Mouse (Mus musculus) limb, embryonic 11.5 days (tissue): ENCODE measurements around the gene Otulin. TPM values are rescaled to one million over a fixed set of nuclear protein-coding genes. Genes with fewer than 3 reads are reported as not detected.

Source experiments
- ATAC-seq: fragments of 200-750 bp; cut with Nextera tagmentation; 2 replicates; pipeline ENCODE4 v1.8.0; 2017; ENCODE audit warnings: low read depth; ENCODE audit not compliant: insufficient number of reproducible peaks, low FRiP score, low TSS enrichment
- DNase-seq: peaks from one replicate; pipeline ENCODE4 v3.0.0-alpha.2; 2015; ENCODE audit warnings: low spot score
- H3K27ac ChIP-seq: fragments of 300-500 bp; sonication (generic); replicated peaks from 2 replicates; pipeline ENCODE4 v1.5.1; 2014; ENCODE audit warnings: low read depth, mild to moderate bottlenecking, low read length
- H3K27me3 ChIP-seq: fragments of 300-500 bp; sonication (generic); 2 replicates; pipeline ENCODE4 v1.6.1; 2014; ENCODE audit warnings: mild to moderate bottlenecking, low read length, mixed read lengths; ENCODE audit not compliant: control insufficient read depth, insufficient read depth
- H3K36me3 ChIP-seq: fragments of 300-500 bp; sonication (generic); 2 replicates; pipeline ENCODE4 v1.6.1; 2014; ENCODE audit warnings: mild to moderate bottlenecking, low read length, moderate library complexity, mixed read lengths; ENCODE audit not compliant: control insufficient read depth, insufficient read depth
- H3K4me1 ChIP-seq: fragments of 300-500 bp; sonication (generic); 2 replicates; pipeline ENCODE4 v1.6.1; 2014; ENCODE audit warnings: low read length, mixed read lengths; ENCODE audit not compliant: control insufficient read depth, insufficient read depth
- H3K4me2 ChIP-seq: fragments of 300-500 bp; sonication (generic); 2 replicates; pipeline ENCODE4 v1.6.1; 2014; ENCODE audit warnings: low read depth, mild to moderate bottlenecking, moderate library complexity; ENCODE audit not compliant: severe bottlenecking
- H3K4me3 ChIP-seq: fragments of 300-500 bp; sonication (generic); 2 replicates; pipeline ENCODE4 v1.5.1; 2014; ENCODE audit warnings: low read depth, low read length
- H3K9ac ChIP-seq: fragments of 300-500 bp; sonication (generic); 2 replicates; pipeline ENCODE4 v1.6.1; 2014; ENCODE audit warnings: mild to moderate bottlenecking, low read length
- H3K9me3 ChIP-seq: fragments of 300-500 bp; sonication (generic); 2 replicates; pipeline ENCODE4 v1.6.1; 2016; ENCODE audit warnings: low read length; ENCODE audit not compliant: control insufficient read depth
- WGBS: fragments of 180-500 bp; shearing (Covaris S2); extraction: QIAGEN DNeasy Blood & Tissue Kit; methylation state at CpG from one replicate; pipeline ENCODE4 v1.1.7; 2014; 5-methylcytosine and 5-hydroxymethylcytosine counted together
- polyA plus RNA-seq: library from polyadenylated mRNA; unstranded; fragments of >200 nt; fragmentation: Nextera tagmentation; extraction: Ambion mirVana; gene quantifications from 2 replicates; pipeline ENCODE4 v1.2.1, GENCODE M21; 2014

Gene Otulin
- polyA plus RNA-seq, 1 experiment from 2014 or later, result 38.0 TPM

DNA sequence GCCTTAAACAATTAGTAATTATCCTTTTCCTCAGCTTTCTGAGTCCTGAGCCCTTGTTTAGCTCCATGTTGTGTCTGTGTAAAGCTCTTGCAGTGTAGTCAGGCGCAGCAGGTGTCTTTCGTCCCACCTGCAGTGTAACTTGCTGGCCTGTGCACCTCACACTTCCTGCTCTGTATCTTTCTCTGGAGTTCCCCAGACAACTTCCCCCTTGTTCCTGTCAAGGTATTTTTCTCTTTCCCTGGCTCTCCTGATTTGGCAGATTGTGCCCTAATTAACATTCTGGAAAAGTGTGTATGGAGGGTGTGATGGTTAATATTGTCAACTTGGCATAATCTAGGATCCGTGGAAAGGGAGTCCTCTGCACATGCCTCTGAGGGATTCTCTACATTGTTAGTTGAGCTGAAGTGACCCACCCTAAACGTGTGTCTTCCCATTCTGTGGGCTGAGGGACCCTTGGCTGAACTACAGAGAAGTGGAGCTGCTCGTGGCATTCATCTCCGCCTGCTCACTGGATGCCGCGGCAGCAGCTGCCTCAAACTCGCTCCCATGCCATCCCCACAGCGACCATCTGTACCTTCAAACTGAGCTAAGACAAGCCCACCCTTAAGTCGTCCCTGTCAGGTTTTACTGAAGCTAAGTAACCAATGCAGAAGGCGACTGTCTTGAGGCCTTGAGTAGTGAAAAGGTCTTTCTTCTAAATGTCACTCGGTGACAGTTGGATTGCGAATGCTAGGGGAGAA, 42.2 kb downstream of the Otulin start:
- H3K27me3 ChIP-seq, result no peaks in the 10 kb centered on the region
- DNase-seq (no peak), ATAC-seq (no peak)
- H3K4me1 ChIP-seq, result no peaks in the 10 kb centered on the region
- no peaks in the 10 kb centered on the region for H3K9me3 ChIP-seq
- WGBS, result 87% methylated on average over 14 of the region's 14 CpGs
- H3K4me2 ChIP-seq, result no peak overlapping the region
- no peak overlapping the region for H3K9ac ChIP-seq
- H3K36me3 ChIP-seq, result peaks cover 4% of the 10 kb centered on the region; the same call in 1 of the 2 replicates
- no peak overlapping the region for H3K4me3 ChIP-seq
- H3K27ac ChIP-seq, result no peak overlapping the region

DNA sequence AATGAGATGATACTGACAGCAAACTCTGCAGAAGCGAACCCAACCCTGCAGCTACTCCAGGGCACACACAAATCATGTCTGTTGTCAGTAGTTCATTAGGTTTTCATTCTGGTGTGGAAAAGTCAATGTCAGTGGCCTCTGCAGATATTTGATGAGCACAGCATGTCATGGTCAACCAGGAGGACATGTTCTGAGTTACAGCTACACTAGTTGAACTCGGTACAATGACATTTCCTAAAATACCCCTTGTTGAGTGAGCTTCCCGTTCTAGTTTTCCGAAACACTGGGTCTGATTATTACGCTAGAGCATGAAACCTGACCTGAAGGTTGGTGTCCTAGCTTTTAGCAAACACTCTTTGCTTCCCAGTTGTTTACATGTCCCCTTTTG, 44.4 kb downstream of the Otulin start:
- Histone ChIP-seq H3K4me1 (no peaks in the 10 kb centered on the region), H3K36me3 (peaks cover 4% of the 10 kb centered on the region; the same call in 1 of the 2 replicates), H3K4me3 (no peak overlapping the region), H3K9ac (no peak overlapping the region), H3K4me2 (no peak overlapping the region), H3K9me3 (no peaks in the 10 kb centered on the region), H3K27ac (no peak overlapping the region), H3K27me3 (no peaks in the 10 kb centered on the region)
- no peak for DNase-seq
- WGBS, result 87% methylated on average over 5 of the region's 5 CpGs
- ATAC-seq, result no peak

DNA sequence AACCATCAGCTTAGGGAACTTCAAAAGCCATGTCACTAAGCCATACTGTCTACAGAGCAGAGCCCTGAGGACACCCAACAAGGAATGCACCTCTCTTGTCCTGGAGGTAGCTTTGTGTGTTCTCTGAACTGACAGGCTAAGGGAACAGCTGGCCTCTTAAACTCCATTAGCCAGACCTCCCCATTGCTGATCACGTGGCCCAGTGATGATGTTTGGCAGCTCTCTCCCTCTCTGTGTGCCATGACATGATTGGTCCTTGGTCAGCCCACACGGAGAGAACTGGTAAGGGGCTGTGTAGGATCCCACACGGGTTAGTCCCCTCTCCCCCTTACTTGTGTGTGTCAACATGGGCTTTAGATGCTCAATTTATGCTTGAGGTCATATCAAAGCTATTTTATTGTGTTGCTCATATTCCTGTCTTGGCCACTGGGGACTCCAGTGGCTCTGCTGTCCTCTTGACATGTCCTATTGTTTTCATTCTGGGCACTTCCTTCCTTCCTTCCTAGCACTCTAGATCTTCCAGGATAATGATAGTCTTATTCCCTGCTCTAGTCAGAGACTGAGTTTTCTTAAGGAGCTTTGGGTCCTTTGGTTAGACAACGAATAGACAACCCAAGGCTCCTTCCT, 44.9 kb downstream of the Otulin start:
- Histone ChIP-seq H3K27me3 (no peaks in the 10 kb centered on the region), H3K9ac (no peak overlapping the region), H3K36me3 (peaks cover 2% of the 10 kb centered on the region; the same call in 1 of the 2 replicates), H3K9me3 (no peaks in the 10 kb centered on the region), H3K4me2 (no peak overlapping the region), H3K4me1 (no peaks in the 10 kb centered on the region), H3K27ac (no peak overlapping the region), H3K4me3 (no peak overlapping the region)
- ATAC-seq (no peak), DNase-seq (no peak)
- WGBS, result 76% methylated on average over 4 of the region's 4 CpGs

DNA sequence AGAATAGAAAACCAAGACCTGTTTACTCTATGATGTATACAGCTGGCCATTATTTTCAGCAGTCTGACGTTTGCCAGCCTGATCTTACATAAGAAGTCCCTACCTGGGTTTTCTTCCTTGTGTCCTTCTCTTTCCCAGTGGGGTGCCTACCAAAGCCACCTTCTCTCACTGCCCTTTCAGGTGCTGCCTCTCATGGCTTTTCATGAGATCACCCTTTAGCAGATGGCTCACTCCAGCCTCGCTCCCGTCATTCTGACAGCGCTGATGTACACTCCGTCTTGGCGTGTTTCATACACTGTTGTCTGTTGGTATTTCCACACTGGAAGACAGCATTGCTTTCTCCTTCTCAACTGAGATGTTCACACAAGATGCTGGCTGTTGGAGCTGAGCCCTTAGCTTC, 46.9 kb downstream of the Otulin start:
- no peak for DNase-seq
- H3K27me3 ChIP-seq, result no peaks in the 10 kb centered on the region
- no peaks in the 10 kb centered on the region for H3K9me3 ChIP-seq
- H3K27ac ChIP-seq, result no peak overlapping the region
- H3K4me1 ChIP-seq, result no peaks in the 10 kb centered on the region
- no peaks in the 10 kb centered on the region for H3K36me3 ChIP-seq
- no peak for ATAC-seq
- H3K4me2 ChIP-seq, result no peak overlapping the region
- WGBS, result 92% methylated on average over 6 of the region's 6 CpGs
- H3K9ac ChIP-seq, result no peak overlapping the region
- H3K4me3 ChIP-seq, result no peak overlapping the region

DNA sequence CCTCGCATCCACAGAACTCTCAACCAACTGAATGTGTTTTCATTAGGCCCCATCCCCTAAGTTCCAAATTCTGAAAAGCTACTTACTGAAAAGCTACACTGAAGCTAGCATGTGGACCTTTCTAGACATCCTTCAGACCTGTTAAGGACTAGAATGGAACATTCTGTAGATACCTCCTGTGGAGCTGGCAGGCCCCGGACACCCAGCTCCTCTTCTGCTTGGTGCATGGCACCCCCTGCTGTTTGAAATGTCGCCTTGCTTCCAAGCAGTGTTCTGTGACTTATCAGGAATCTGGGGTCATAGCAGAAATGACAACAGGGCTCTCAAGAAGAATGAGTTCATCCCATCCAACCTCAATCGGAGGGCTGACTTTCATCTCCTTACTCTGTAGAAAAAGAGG, 47.5 kb downstream of the Otulin start:
- DNase-seq (peak; percentile 29), ATAC-seq (no peak)
- Histone ChIP-seq H3K9ac (no peak overlapping the region), H3K4me2 (no peak overlapping the region), H3K4me3 (no peak overlapping the region), H3K36me3 (no peaks in the 10 kb centered on the region), H3K27ac (no peak overlapping the region), H3K9me3 (no peaks in the 10 kb centered on the region), H3K27me3 (no peaks in the 10 kb centered on the region), H3K4me1 (no peaks in the 10 kb centered on the region)
- 85% methylated on average over 4 of the region's 4 CpGs for WGBS

DNA sequence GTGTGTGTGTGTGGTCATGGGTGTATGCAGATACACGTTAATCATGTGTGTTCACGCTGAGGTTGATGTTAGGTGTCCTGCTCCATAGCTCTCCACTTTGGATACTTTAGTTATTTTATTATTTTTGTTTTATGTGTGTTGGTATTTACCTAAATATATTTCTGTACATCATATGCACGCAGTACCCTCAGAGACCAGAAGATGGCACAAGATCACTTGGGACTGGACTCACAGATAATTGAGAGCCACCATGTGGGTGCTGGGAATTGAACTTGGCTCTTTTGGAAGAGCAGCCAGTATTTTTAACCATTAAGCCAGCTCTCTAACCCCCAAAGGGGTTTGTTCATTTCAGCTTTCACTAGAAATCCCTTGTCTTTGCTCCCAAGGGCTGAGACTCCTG, 48.1 kb downstream of the Otulin start:
- no peak overlapping the region for H3K9ac ChIP-seq
- H3K4me3 ChIP-seq, result no peak overlapping the region
- H3K36me3 ChIP-seq, result no peaks in the 10 kb centered on the region
- no peaks in the 10 kb centered on the region for H3K4me1 ChIP-seq
- ATAC-seq (no peak), DNase-seq (peak; percentile 25)
- no peak overlapping the region for H3K4me2 ChIP-seq
- H3K27ac ChIP-seq, result no peak overlapping the region
- no peaks in the 10 kb centered on the region for H3K27me3 ChIP-seq
- 89% methylated on average over 3 of the region's 3 CpGs for WGBS
- no peaks in the 10 kb centered on the region for H3K9me3 ChIP-seq

DNA sequence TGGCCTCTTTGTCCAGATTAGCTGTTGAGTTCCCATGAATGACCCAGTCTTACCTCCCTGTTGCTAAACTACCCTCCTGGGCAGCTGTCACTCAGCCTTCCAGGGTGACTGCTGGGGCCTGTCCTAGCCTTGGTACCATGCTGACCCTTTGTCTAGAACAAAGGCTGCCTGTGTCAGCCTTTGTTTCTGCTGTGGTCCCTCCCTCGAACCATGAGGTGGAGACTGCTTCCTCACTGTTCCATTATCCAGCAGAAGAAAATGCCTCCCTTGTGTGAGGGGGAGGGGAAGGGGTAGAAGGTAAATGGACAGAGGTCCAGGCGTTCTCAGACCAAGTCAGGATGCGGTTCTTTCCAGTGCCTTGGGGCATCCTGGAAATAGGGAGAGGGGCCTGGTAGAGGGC, 48.9 kb downstream of the Otulin start:
- Histone ChIP-seq H3K27ac (no peak overlapping the region), H3K4me3 (no peak overlapping the region), H3K9ac (no peak overlapping the region), H3K36me3 (no peaks in the 10 kb centered on the region), H3K4me1 (no peaks in the 10 kb centered on the region), H3K9me3 (no peaks in the 10 kb centered on the region), H3K27me3 (no peaks in the 10 kb centered on the region), H3K4me2 (no peak overlapping the region)
- 73% methylated on average over 3 of the region's 3 CpGs for WGBS
- DNase-seq, result no peak
- no peak for ATAC-seq

DNA sequence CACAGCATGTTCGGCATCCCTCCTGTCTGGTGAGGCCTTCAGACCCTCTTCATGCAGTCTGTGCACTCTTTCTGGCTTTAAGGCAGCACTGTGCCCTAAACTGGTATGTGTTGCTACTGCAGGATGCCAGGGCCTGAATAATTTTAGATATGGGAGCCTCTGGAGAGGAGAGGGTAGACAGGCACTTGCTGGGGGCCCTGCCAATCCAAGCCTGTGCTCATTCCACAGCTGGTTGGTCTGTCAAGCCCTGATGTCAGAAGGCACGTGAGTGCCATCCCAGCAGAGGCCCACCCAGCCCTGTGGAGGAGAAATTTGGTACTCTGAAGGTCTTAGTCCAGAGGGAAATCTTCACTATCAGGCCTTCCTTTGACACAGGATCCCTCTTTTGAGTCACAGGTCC, 49.7 kb downstream of the Otulin start:
- Histone ChIP-seq H3K9me3 (no peaks in the 10 kb centered on the region), H3K36me3 (no peaks in the 10 kb centered on the region), H3K27ac (no peak overlapping the region), H3K4me2 (no peak overlapping the region), H3K4me1 (no peaks in the 10 kb centered on the region), H3K4me3 (no peak overlapping the region), H3K27me3 (no peaks in the 10 kb centered on the region), H3K9ac (no peak overlapping the region)
- no peak for ATAC-seq
- no peak for DNase-seq
- 90% methylated on average over 2 of the region's 2 CpGs for WGBS
